In genomic region chr16:20610501-20611356, GRCm38 (mm10) we compare ENCODE assay signal across 8 mouse cellular contexts. TPM values are rescaled to one million over a fixed set of nuclear protein-coding genes. Genes with fewer than 3 reads are reported as not detected.
A peak's percentile ranks its signal among the peaks of the same experiment; 100 is the strongest.
DNase-seq lines count a peak whose midpoint lies in the region; ATAC-seq and TF ChIP-seq lines count a peak whose summit lies in the region.

No protein-coding gene starts in this region.

- H3K79me2 ChIP-seq in heart, adult 2 months (replicated peaks; ENCODE audit: control insufficient read depth, insufficient read depth, low read length) = no peaks in the 10 kb centered on the region
- H3K79me2 ChIP-seq in myocyte (ENCODE audit: control insufficient read depth, insufficient read depth) = peaks cover 15% of the 10 kb centered on the region

- H3K36me3 ChIP-seq in embryonic facial prominence, embryonic 11.5 days (replicated peaks; ENCODE audit: control insufficient read depth, insufficient read depth, low read depth, low read length) = no peaks in the 10 kb centered on the region; the same call in none of the 2 replicates
- no peaks in the 10 kb centered on the region for H3K36me3 ChIP-seq in heart, adult 2 months (ENCODE audit: control insufficient read depth, insufficient read depth, low read length)
- peaks cover 5% of the 10 kb centered on the region for H3K36me3 ChIP-seq in liver, embryonic 11.5 days (ENCODE audit: control insufficient read depth, insufficient read depth, low read length)
- no peaks in the 10 kb centered on the region for H3K36me3 ChIP-seq in myocyte (ENCODE audit: control insufficient read depth, insufficient read depth)

- peak; percentile 85 for TF ChIP-seq POLR2A in heart, adult 2 months (IDR thresholded peaks at IDR 0.05; ENCODE audit: insufficient read depth, low read depth, low read length)
- TF ChIP-seq POLR2A in myocyte (IDR thresholded peaks at IDR 0.05; ENCODE audit: insufficient read length, low read depth) = peak; percentile 99

- peak; percentile 66; the same call in 1 of the 2 replicates for TF ChIP-seq EP300 in heart, adult 2 months (IDR thresholded peaks at IDR 0.05; ENCODE audit: insufficient read depth, low read depth, low read length)

- H3K4me1 ChIP-seq in embryonic facial prominence, embryonic 11.5 days (ENCODE audit: control insufficient read depth, insufficient read depth, low read length) = no peaks in the 10 kb centered on the region
- peaks cover 1% of the 10 kb centered on the region for H3K4me1 ChIP-seq in heart, adult 2 months (ENCODE audit: control insufficient read depth, insufficient read depth, low read length)
- H3K4me1 ChIP-seq in liver, embryonic 11.5 days (replicated peaks; ENCODE audit: control insufficient read depth, insufficient read depth, low read length) = peaks cover 12% of the 10 kb centered on the region

- H3ac ChIP-seq in myocyte (ENCODE audit: control insufficient read depth, insufficient read length) = peak overlapping the region; percentile 33

- under 1% methylated on average over 28 of the region's 28 CpGs for WGBS in embryonic facial prominence, embryonic 11.5 days
- under 1% methylated on average over 28 of the region's 28 CpGs for WGBS in heart, adult 2 months
- 1% methylated on average over 28 of the region's 28 CpGs for WGBS in liver, embryonic 11.5 days

- H3K9me3 ChIP-seq in embryonic facial prominence, embryonic 11.5 days (replicated peaks; ENCODE audit: control insufficient read depth, low read length) = no peaks in the 10 kb centered on the region
- H3K9me3 ChIP-seq in liver, embryonic 11.5 days (ENCODE audit: control insufficient read depth, low read length) = no peaks in the 10 kb centered on the region

- H3K4me3 ChIP-seq in embryonic facial prominence, embryonic 11.5 days (ENCODE audit: low read depth, low read length) = peak overlapping the region; percentile 54
- H3K4me3 ChIP-seq in heart, adult 2 months = peak overlapping the region; percentile 61
- peak overlapping the region; percentile 75 for H3K4me3 ChIP-seq in liver, embryonic 11.5 days (ENCODE audit: low read depth, low read length)
- H3K4me3 ChIP-seq in myocyte = peak overlapping the region; percentile 71

- peak; percentile 65 for ATAC-seq in embryonic facial prominence, embryonic 11.5 days (replicated peaks; ENCODE audit: insufficient number of reproducible peaks, low FRiP score, low TSS enrichment, low read depth)
- ATAC-seq in liver, embryonic 11.5 days (replicated peaks; ENCODE audit: low FRiP score) = peak; percentile 70

- peak overlapping the region; percentile 49 for H3K27ac ChIP-seq in embryonic facial prominence, embryonic 11.5 days (replicated peaks; ENCODE audit: low read depth, low read length)
- H3K27ac ChIP-seq in heart, adult 2 months = peak overlapping the region; percentile 74
- peak overlapping the region; percentile 70 for H3K27ac ChIP-seq in liver, embryonic 11.5 days (ENCODE audit: low read depth, low read length)

- no peaks in the 10 kb centered on the region for H3K27me3 ChIP-seq in embryonic facial prominence, embryonic 11.5 days (ENCODE audit: control insufficient read depth, insufficient read depth, low read length)
- H3K27me3 ChIP-seq in heart, adult 2 months (ENCODE audit: control insufficient read depth, insufficient read depth, low read length) = no peaks in the 10 kb centered on the region
- no peaks in the 10 kb centered on the region for H3K27me3 ChIP-seq in liver, embryonic 11.5 days (replicated peaks; ENCODE audit: control insufficient read depth, insufficient read depth, low read length)
- H3K27me3 ChIP-seq in myocyte (ENCODE audit: control insufficient read depth, insufficient read depth, insufficient read length) = no peaks in the 10 kb centered on the region

- no peak for TF ChIP-seq CTCF in heart, adult 2 months (IDR thresholded peaks at IDR 0.05)

- H3K4me2 ChIP-seq in embryonic facial prominence, embryonic 11.5 days (ENCODE audit: low read depth, low read length) = peak overlapping the region; percentile 59
- H3K4me2 ChIP-seq in liver, embryonic 11.5 days = peak overlapping the region; percentile 88
- peak overlapping the region; percentile 100 for H3K4me2 ChIP-seq in myocyte (ENCODE audit: low read depth)

- peak overlapping the region; percentile 84 for H3K9ac ChIP-seq in embryonic facial prominence, embryonic 11.5 days (replicated peaks; ENCODE audit: low read length)
- peak overlapping the region; percentile 92 for H3K9ac ChIP-seq in heart, adult 2 months (ENCODE audit: low read depth, low read length)
- peak overlapping the region; percentile 80 for H3K9ac ChIP-seq in liver, embryonic 11.5 days (ENCODE audit: low read depth, low read length)

- peak; percentile 93 for DNase-seq in A20 (ENCODE audit: low read depth, low spot score)
- peak; percentile 83 for DNase-seq in adrenal gland, postnatal 10 days
- DNase-seq in embryonic facial prominence, embryonic 11.5 days (ENCODE audit: low spot score) = peak; percentile 86
- DNase-seq in heart, adult 2 months = peak; percentile 82 to 84
- DNase-seq in kidney, adult 18-20 months = peak; percentile 83
- peak; percentile 84 for DNase-seq in liver, embryonic 11.5 days (ENCODE audit: low spot score)
- peak; percentile 76 to 85 for DNase-seq in spleen, postnatal 4 days (ENCODE audit: low spot score in 2 of 2)

- intact Hi-C loops in heart, adult 2 months (cut with DNase I) = loop anchor here (1.0 to 5.0 kb wide), 5 partner anchors 10 to 112 kb away; partner anchors contain the start of genes Abcf3, Dvl3, Eif2b5 and Psmd2

TF ChIP-seq in myocyte, 11 proteins besides CTCF, POLR2A, EP300 and RAD21:
- TF ChIP-seq MYOD1 (IDR thresholded peaks at IDR 0.05; ENCODE audit: control insufficient read depth in 1 of 3, insufficient read length in 2 of 3, low read depth in 2 of 3) (peak in 1 of 3 experiments; percentile 26), POLR2AphosphoS2 (IDR thresholded peaks at IDR 0.05; ENCODE audit: insufficient read length, low read depth) (peak; percentile 93), CEBPB (IDR thresholded peaks at IDR 0.05; ENCODE audit: insufficient read depth, poor library complexity, severe bottlenecking) (no peak), TCF12 (IDR thresholded peaks at IDR 0.05; ENCODE audit: insufficient read depth, poor library complexity, severe bottlenecking) (no peak), TCF3 (IDR thresholded peaks at IDR 0.05; ENCODE audit: insufficient read length, low read depth) (no peak), SRF (IDR thresholded peaks at IDR 0.05; ENCODE audit: control insufficient read depth, insufficient read length, low read depth) (no peak), MAX (IDR thresholded peaks at IDR 0.05; ENCODE audit: low read depth) (peak; percentile 43), MYOG (IDR thresholded peaks at IDR 0.05; ENCODE audit: control insufficient read depth in 1 of 3, insufficient read depth in 1 of 3, insufficient read length in 2 of 3, low read depth in 2 of 3) (peak in 1 of 3 experiments; percentile 57), REST (IDR thresholded peaks at IDR 0.05; ENCODE audit: insufficient read depth, insufficient read length) (peak; percentile 4)

RNA-seq across cellular contexts. Expression of gene Eef1akmt4, which starts 0.7 kb away (rescaled TPM):
- total RNA-seq in adrenal gland, postnatal 10 days (2021) = 10 to 100 TPM in 1 of 2 experiments, 1 to 10 TPM in 1; 9.3 to 10.7 TPM
- 32.5 and 35.8 TPM in 2 replicates for polyA plus RNA-seq in embryonic facial prominence, embryonic 11.5 days (2014; fragmentation: Nextera tagmentation; extraction: Ambion mirVana)
- total RNA-seq in heart, adult 2 months (2021) = 1 to 10 TPM; 5.7 to 7.7 TPM
- polyA plus RNA-seq in heart, adult 2 months (2012; rRNA removed) = 9.1 and 12.8 TPM in 2 replicates
- 42.7 and 44.6 TPM in 2 replicates for polyA plus RNA-seq in liver, embryonic 11.5 days (2014; fragmentation: Nextera tagmentation; extraction: Ambion mirVana)
- 19.1 TPM for polyA plus RNA-seq in myocyte (2012; fragmentation: generic; extraction: Trizol)

RNA-seq across cellular contexts. Expression of gene Gm49333, which starts 0.7 kb away (rescaled TPM):
- not detected for total RNA-seq in adrenal gland, postnatal 10 days (2021)
- not detected in 2 replicates for polyA plus RNA-seq in embryonic facial prominence, embryonic 11.5 days (2014; fragmentation: Nextera tagmentation; extraction: Ambion mirVana)
- under 1 TPM in 1 of 2 experiments, not detected in 1; 0.43 TPM for total RNA-seq in heart, adult 2 months (2021)
- polyA plus RNA-seq in heart, adult 2 months (2012; rRNA removed) = 0.10 and 0.61 TPM in 2 replicates
- 0.05 TPM in 1 of 2 replicates, not detected in the other for polyA plus RNA-seq in liver, embryonic 11.5 days (2014; fragmentation: Nextera tagmentation; extraction: Ambion mirVana)
- 0.04 TPM for polyA plus RNA-seq in myocyte (2012; fragmentation: generic; extraction: Trizol)

RNA-seq across cellular contexts. Expression of gene Alg3, which starts 0.8 kb away (rescaled TPM):
- total RNA-seq in adrenal gland, postnatal 10 days (2021) = 10 to 100 TPM; 16.8 to 17.9 TPM
- 47.3 and 49.4 TPM in 2 replicates for polyA plus RNA-seq in embryonic facial prominence, embryonic 11.5 days (2014; fragmentation: Nextera tagmentation; extraction: Ambion mirVana)
- total RNA-seq in heart, adult 2 months (2021) = 10 to 100 TPM in 1 of 2 experiments, 1 to 10 TPM in 1; 9.9 to 10.4 TPM
- polyA plus RNA-seq in heart, adult 2 months (2012; rRNA removed) = 19.2 and 19.5 TPM in 2 replicates
- 55.7 and 58.6 TPM in 2 replicates for polyA plus RNA-seq in liver, embryonic 11.5 days (2014; fragmentation: Nextera tagmentation; extraction: Ambion mirVana)
- polyA plus RNA-seq in myocyte (2012; fragmentation: generic; extraction: Trizol) = 36.8 TPM

RNA-seq across cellular contexts. Expression of gene Camk2n2, which starts 10.4 kb away (rescaled TPM):
- total RNA-seq in adrenal gland, postnatal 10 days (2021) = 10 to 100 TPM; 11.0 to 23.4 TPM
- polyA plus RNA-seq in embryonic facial prominence, embryonic 11.5 days (2014; fragmentation: Nextera tagmentation; extraction: Ambion mirVana) = 1.8 and 2.2 TPM in 2 replicates
- total RNA-seq in heart, adult 2 months (2021) = 1 to 10 TPM; 1.2 to 1.4 TPM
- 1.2 and 1.4 TPM in 2 replicates for polyA plus RNA-seq in heart, adult 2 months (2012; rRNA removed)
- polyA plus RNA-seq in liver, embryonic 11.5 days (2014; fragmentation: Nextera tagmentation; extraction: Ambion mirVana) = 0.47 and 0.59 TPM in 2 replicates
- 9.4 TPM for polyA plus RNA-seq in myocyte (2012; fragmentation: generic; extraction: Trizol)

RNA-seq across cellular contexts. Expression of gene Ece2, which starts 18.9 kb away (rescaled TPM):
- 1 to 10 TPM; 7.5 to 9.1 TPM for total RNA-seq in adrenal gland, postnatal 10 days (2021)
- 2.4 and 2.5 TPM in 2 replicates for polyA plus RNA-seq in embryonic facial prominence, embryonic 11.5 days (2014; fragmentation: Nextera tagmentation; extraction: Ambion mirVana)
- total RNA-seq in heart, adult 2 months (2021) = under 1 TPM; 0.42 to 0.66 TPM
- 0.68 and 0.97 TPM in 2 replicates for polyA plus RNA-seq in heart, adult 2 months (2012; rRNA removed)
- polyA plus RNA-seq in liver, embryonic 11.5 days (2014; fragmentation: Nextera tagmentation; extraction: Ambion mirVana) = 0.90 and 0.97 TPM in 2 replicates
- polyA plus RNA-seq in myocyte (2012; fragmentation: generic; extraction: Trizol) = 2.6 TPM

Comparison
In these comparisons a context has a peak if more than half of its experiments do, and no peak if none do; other contexts are left out.
1. Peak in every context shown above with its lines: DNase-seq, ATAC-seq, H3K4me3 ChIP-seq and H3K27ac ChIP-seq.